Mouse (Mus musculus) stomach, postnatal 0 days (tissue): ENCODE measurements around the gene Tex2. TPM values are rescaled to one million over a fixed set of nuclear protein-coding genes. Genes with fewer than 3 reads are reported as not detected.
"Not testable (repeated sequence)": the region's sequence is repeated elsewhere in the genome, so short reads cannot be mapped to it uniquely, and the experiment has no call there.

Experiments
- ATAC-seq: fragments of 200-750 bp; cut with Nextera tagmentation; 2 replicates; pipeline ENCODE4 v1.8.0; 2017; ENCODE audit not compliant: low FRiP score, low TSS enrichment
- DNase-seq: peaks from one replicate; pipeline ENCODE4 v3.0.0-alpha.2; 2016; ENCODE audit warnings: low spot score
- H3K27ac ChIP-seq: fragments of 300-500 bp; sonication (generic); replicated peaks from 2 replicates; pipeline ENCODE4 v1.5.1; 2014; ENCODE audit warnings: mild to moderate bottlenecking, control low read depth
- H3K27me3 ChIP-seq: fragments of 300-500 bp; sonication (generic); 2 replicates; pipeline ENCODE4 v1.6.1; 2014; ENCODE audit warnings: low read length; ENCODE audit not compliant: control insufficient read depth, insufficient read depth
- H3K36me3 ChIP-seq: fragments of 300-500 bp; sonication (generic); 2 replicates; pipeline ENCODE4 v1.6.1; 2014; ENCODE audit warnings: low read length, mixed read lengths; ENCODE audit not compliant: control insufficient read depth, insufficient read depth
- H3K4me1 ChIP-seq: fragments of 300-500 bp; sonication (generic); replicated peaks from 2 replicates; pipeline ENCODE4 v1.6.1; 2014; ENCODE audit warnings: antibody characterized with exemption; ENCODE audit not compliant: control insufficient read depth, insufficient read depth
- H3K4me2 ChIP-seq: fragments of 300-500 bp; sonication (generic); replicated peaks from 2 replicates; pipeline ENCODE4 v1.6.1; 2014; ENCODE audit warnings: low read depth, mild to moderate bottlenecking, control low read depth, moderate library complexity
- H3K4me3 ChIP-seq: fragments of 300-500 bp; sonication (generic); 2 replicates; pipeline ENCODE4 v1.5.1; 2014; ENCODE audit warnings: low read depth, low read length, control low read depth
- H3K9ac ChIP-seq: fragments of 300-500 bp; sonication (generic); 2 replicates; pipeline ENCODE4 v1.6.1; 2014; ENCODE audit warnings: mild to moderate bottlenecking, low read length, control low read depth, mixed read lengths
- H3K9me3 ChIP-seq: fragments of 300-500 bp; sonication (generic); 2 replicates; pipeline ENCODE4 v1.6.1; 2016; ENCODE audit warnings: low read length; ENCODE audit not compliant: control insufficient read depth
- CTCF ChIP-seq: IDR thresholded peaks from 2 replicates; pipeline ENCODE4 v1.5.1; 2016; ENCODE audit warnings: antibody characterized with exemption, low read depth, mild to moderate bottlenecking, moderate library complexity
- EP300 ChIP-seq: optimal IDR thresholded peaks from 2 replicates; pipeline ENCODE3; 2016; ENCODE audit warnings: antibody characterized with exemption
- WGBS: fragments of 180-500 bp; shearing (Covaris S2); extraction: QIAGEN DNeasy Blood & Tissue Kit; methylation state at CpG from one replicate; pipeline ENCODE4 v1.1.7; 2014; 5-methylcytosine and 5-hydroxymethylcytosine counted together
- polyA plus RNA-seq: library from polyadenylated mRNA; unstranded; fragments of >200 nt; fragmentation: Nextera tagmentation; extraction: Ambion mirVana; gene quantifications from 2 replicates; pipeline ENCODE4 v1.2.1, GENCODE M21; 2015

The Tex2 gene
- polyA plus RNA-seq, 1 experiment from 2014 or later, result 11.6 TPM

DNA sequence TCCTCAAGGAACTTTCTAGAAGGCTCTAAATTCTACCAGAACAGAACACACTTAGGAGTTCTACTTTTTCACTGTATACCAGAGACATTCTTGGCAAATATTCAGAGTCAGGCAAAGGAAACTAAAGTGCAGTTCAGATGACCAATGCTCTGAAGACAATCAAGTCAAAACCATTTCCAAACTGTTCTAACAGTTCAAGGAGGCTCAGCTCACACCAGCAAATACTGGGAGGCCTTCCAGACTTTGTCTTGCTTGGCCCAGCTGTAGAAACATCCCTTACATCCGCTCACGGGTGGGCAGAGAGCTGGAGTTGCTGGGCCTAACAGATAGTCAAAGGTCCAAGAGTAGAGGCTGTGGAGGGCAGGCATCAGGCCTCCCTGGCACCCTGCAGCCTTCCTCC lies 34.1 kb downstream of the Tex2 start:
- Histone ChIP-seq H3K27me3 (no peaks in the 10 kb centered on the region), H3K36me3 (no peaks in the 10 kb centered on the region), H3K4me3 (no peak overlapping the region), H3K9ac (no peak overlapping the region), H3K4me1 (peaks cover 3% of the 10 kb centered on the region; the same call in 1 of the 2 replicates), H3K4me2 (no peak overlapping the region), H3K9me3 (no peaks in the 10 kb centered on the region), H3K27ac (no peak overlapping the region)
- 60% methylated on average over 2 of the region's 2 CpGs for WGBS
- no peak for TF ChIP-seq CTCF
- no peak for TF ChIP-seq EP300
- DNase-seq (no peak), ATAC-seq (no peak)

DNA sequence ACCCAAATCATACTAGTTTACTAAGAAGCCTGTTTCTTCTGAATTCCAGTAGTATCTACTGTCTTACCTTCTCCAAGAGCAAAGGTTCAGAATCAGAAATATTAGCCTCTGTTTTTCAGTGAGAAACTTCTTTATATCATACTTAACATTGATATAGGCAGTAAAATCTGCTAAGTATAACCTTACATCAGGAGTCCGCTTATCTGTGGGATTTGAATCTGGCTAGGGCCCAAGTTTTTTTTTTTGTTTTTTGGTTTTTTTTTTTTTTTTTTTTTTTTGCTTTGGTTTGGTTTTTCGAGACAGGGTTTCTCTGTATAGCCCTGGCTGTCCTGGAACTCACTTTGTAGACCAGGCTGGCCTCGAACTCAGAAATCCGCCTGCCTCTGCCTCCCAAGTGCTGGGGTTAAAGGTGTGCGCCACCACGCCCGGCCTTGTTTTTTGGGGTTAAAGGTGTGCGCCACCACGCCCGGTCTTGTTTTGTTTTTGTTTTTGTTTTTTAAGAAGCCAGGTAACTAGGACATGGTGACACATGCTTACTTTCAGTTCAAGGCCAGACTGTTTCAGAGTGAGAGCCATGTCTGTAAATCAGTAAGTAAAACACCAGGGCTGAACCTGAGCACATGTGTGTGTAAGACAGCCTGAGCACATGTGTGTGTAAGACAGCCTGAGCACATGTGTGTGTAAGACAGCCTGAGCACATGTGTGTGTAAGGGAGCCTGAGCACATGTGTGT lies 35.4 kb downstream of the Tex2 start:
- H3K27me3 ChIP-seq, H3K36me3 ChIP-seq, H3K27ac ChIP-seq, H3K9ac ChIP-seq, H3K9me3 ChIP-seq, H3K4me2 ChIP-seq, ATAC-seq, DNase-seq, H3K4me3 ChIP-seq: not testable (repeated sequence)
- H3K4me1 ChIP-seq, result peaks cover 11% of the 10 kb centered on the region
- 93% methylated on average over 9 of the region's 10 CpGs for WGBS

DNA sequence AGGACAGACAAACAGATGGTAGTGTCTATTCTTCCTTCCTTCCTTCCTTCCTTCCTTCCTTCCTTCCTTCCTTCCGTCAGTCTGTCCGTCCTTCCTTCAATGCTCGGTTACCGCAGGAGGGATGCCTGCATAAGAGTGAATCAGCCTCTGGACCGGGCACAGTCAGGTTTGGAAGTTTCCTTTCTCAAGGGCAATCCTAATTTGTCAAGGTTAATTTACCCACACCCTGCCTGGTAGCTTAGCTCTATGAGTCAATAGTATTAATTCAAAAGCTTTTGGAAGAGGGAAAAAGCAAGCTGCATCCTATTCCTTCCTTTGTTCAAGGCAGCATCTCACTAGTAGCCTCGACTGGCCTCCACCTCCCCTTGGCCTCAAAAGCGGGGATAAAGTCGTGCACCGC lies 38.8 kb downstream of the Tex2 start:
- 73% methylated on average over 9 of the region's 9 CpGs for WGBS

DNA sequence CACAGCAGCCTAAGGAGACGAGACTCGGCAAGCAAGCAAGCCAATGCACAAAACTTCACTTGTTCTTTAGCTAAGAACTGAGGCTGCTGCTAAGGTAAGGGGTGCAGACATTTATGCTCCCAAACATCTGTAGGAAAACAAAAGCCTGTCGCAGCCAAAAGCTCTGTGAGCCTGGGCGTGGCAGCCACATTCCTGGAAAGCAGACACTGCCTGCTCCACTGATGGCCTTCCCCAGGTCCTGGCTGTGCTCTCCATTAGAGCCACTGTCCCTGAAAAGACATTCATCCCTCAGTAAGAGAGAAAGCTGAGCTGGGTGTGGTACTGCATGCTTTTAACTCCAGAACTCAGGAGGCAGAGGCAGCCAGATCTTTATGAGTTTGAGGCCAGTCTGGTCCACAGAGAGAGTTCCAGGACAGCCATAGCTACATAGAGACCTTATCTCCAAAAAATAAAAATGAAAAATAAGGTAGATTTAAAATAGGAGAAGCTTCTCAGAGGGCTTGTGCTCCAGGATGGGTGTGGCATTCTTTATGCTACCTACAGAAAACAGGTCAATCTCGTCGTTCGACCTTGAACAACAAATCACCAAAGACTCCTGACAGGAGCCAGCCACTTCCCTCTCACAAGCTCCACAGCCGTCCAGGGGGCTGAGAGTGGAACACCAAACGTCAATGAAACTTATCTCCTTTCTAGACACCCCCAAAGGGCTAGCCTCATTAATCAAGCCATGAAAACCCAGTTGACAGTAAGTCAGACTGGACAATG lies 39.6 kb downstream of the Tex2 start:
- Histone ChIP-seq H3K9me3 (no peaks in the 10 kb centered on the region), H3K27me3 (no peaks in the 10 kb centered on the region), H3K4me2 (peak overlapping the region; percentile 32), H3K4me1 (peaks cover 12% of the 10 kb centered on the region), H3K9ac (peak overlapping the region; percentile 43; the same call in 1 of the 2 replicates), H3K4me3 (no peak overlapping the region), H3K36me3 (no peaks in the 10 kb centered on the region), H3K27ac (peak overlapping the region; percentile 85)
- no peak for DNase-seq
- 33% methylated on average over 9 of the region's 9 CpGs for WGBS
- TF ChIP-seq CTCF (no peak), EP300 (no peak)
- no peak for ATAC-seq

More for the DNA sequence above, 38.8 kb downstream of the Tex2 start:
- Histone ChIP-seq H3K4me1 (peaks cover 12% of the 10 kb centered on the region), H3K9me3 (no peaks in the 10 kb centered on the region), H3K4me3 (no peak overlapping the region), H3K27me3 (no peaks in the 10 kb centered on the region), H3K4me2 (no peak overlapping the region), H3K9ac (no peak overlapping the region), H3K36me3 (no peaks in the 10 kb centered on the region), H3K27ac (no peak overlapping the region)
- DNase-seq, result no peak
- ATAC-seq, result no peak
- TF ChIP-seq CTCF (no peak), EP300 (no peak)

DNA sequence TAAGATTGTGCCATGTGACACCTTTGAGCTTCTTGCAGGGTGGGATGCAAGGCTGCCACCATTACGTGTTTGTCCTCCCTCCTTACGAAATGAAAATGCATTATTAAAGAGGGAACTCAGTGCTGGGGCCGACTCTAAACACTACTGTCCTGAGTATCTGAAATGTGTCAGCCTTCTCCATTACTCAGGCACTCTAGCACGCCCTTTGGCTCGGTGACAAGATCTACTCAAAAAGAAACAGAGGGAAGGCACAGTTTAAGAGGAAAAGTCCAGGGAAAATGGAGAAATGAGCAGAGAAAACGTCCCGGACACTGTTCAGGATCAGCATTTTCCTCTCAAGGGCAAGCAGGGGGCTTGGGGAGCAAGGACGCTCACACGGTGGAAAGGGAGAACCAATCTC lies 40.3 kb downstream of the Tex2 start:
- Histone ChIP-seq H3K4me2 (peak overlapping the region; percentile 32), H3K27ac (peak overlapping the region; percentile 85), H3K36me3 (0 out of 2 replicates have a peak, but pooled peaks cover 3% of the 10 kb centered on the region), H3K27me3 (no peaks in the 10 kb centered on the region), H3K9ac (peak overlapping the region; percentile 43; the same call in 1 of the 2 replicates), H3K4me1 (peaks cover 12% of the 10 kb centered on the region), H3K4me3 (no peak overlapping the region), H3K9me3 (no peaks in the 10 kb centered on the region)
- 27% methylated on average over 9 of the region's 9 CpGs for WGBS
- no peak for DNase-seq
- TF ChIP-seq EP300, result no peak
- no peak for TF ChIP-seq CTCF
- no peak for ATAC-seq
